Mouse (Mus musculus): Measurements from ENCODE around the gene Hoxa4.

Gene Hoxa4

DNA sequence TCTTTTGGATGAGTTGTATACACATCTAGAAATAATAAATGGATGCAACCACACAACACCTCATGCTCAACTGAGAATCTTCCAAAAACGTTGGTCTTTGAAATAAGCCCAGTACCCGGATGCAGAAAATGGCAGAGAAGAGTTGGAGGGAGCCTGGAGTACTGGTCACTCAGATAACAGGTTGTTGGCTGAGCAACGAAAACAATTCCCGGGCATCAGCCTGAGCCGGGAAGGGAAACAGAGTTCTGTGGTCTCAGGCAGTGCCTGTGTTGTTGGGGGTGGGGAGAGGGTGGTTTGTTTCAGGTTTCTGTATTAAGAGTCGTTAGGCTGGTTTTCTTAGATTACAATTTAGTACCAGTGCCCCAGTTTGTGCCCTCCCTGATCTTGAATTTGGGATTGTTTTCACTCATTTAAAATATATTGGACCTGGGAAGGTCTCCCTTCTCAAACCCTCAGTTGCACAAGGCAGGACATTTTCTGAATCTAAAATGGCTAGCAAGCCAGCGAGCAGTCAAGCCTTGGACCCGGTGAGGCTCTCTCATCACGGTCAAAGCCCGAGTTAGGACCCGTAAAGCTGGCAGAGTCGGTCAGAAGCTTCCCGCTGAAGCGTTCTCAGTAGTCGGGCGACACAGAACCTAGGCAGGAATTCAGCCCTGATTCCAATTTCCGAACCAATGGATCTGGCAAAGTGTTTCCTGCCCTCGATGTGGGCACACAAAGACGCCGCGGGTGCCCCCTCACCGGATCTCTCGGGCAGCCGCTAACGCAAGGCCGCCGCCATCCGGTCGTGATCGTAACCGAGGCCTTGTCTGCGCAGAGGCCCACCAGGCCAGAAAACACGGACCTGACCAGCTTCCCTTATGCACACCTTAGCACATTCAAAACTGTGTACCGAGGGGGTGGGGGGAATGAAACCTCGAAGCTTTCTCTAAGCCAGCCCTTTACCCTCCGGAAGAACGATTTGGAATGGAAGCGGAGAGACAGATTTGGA lies 37.2 kb upstream of the Hoxa4 start:
- no peak for DNase-seq (ENCODE audit: low spot score)

DNA sequence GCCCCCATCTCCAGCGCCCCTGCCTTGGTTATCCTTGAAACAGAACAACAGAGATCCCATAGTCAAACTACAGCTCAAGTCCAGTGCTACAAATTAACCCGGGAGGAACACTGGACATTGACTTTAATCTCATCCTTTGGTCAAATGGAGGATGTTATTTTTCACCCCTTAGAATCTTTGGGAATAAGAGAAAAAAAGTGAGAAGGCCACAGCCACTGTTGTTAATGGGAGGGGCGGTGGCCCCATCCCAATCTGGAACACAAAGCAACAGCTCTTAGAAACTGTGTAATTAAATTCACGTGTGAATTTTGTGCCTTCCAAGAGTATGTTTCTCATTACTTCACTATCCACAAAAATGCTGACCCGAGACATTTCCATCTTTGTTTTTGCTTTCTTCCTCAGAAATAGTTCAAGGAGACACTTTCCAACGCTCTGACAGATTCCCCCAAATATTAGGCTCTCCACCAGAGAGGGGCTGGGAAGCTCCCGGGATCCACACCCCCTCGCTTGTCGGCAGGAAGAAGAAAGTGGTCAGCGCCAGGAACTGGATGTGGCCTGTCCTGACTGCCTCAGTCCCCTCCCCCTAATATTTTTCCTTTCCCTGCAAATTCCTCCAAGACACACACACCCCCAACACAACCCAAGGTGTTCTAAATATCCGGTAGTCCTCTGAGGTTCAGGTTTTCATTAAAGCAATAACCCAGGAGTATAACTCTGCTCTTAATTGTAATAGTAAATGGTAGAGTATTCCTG lies 36.1 kb upstream of the Hoxa4 start:
- DNase-seq (ENCODE audit: low spot score) = no peak

DNA sequence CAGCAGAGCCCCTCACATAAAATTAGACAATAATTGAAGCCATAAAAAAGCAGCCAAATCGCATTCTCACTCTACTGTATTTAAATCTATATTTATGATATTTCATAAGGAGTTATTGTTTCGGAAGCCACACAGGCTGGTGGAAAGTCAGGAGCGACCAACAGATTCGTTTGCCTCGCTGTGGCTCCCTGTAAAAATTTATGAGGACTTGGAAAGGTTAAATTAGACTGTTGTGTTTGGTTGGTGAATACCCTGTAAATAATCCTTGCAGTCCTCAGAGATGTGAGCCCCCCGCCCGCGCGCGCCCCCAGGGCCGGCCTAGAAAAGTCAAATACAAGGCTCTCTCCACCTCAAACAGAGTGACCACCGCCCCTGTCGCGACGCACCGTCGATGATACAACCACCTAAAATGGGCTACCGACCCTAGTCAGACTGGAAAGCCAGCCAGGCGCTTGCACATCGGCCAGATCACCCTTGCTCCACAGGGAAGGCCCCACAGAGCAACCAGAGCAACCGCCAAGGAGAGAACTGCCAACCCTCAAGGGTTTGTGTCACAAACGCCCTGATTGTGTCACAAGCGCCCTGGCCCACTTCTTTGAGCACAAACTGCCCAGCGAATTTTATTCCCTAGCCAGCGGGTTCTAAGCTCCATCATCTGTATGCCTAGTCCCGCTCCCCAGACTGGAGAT lies 35.2 kb upstream of the Hoxa4 start:
- DNase-seq (ENCODE audit: low spot score) = no peak

- no peak for DNase-seq (ENCODE audit: low spot score)
Measured at GRCm38 (mm10) chr6:52225612-52226568, 34.3 kb upstream of the Hoxa4 start.

DNA sequence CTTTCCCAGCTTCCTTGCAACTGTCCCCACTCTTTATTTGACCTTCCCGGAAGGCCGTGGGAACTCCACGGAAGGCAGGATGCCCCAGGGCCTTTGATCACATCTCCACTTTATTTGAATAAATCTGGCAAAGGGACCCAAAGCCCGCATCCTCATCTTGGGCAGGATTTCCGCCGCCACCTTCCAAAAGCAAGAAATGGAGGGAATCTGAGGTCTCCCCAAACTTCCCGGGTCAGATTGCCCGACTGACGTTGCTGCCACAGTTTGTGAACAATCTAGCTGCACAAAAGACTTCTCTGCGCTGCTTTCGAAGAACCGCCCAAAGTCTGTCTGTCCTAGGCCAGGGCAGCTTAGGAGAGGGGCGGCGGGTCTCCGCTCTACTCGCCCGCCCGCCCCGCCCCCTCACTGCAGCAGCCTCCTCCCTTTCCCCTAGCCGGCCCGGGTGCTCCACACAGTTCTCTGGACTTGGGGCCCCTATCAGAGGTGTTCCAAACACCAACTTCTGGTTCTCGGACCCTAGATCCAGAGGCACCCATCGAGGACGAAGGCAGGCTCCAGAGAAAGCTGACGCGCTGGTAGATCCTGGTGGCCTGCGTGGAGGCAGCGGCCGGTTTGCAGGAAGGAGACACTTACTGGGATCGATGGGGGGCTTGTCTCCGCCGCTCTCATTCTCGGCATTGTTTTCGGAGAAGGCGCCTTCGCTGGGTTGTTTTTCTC lies 33.5 kb upstream of the Hoxa4 start:
- no peak for DNase-seq (ENCODE audit: low spot score)

DNA sequence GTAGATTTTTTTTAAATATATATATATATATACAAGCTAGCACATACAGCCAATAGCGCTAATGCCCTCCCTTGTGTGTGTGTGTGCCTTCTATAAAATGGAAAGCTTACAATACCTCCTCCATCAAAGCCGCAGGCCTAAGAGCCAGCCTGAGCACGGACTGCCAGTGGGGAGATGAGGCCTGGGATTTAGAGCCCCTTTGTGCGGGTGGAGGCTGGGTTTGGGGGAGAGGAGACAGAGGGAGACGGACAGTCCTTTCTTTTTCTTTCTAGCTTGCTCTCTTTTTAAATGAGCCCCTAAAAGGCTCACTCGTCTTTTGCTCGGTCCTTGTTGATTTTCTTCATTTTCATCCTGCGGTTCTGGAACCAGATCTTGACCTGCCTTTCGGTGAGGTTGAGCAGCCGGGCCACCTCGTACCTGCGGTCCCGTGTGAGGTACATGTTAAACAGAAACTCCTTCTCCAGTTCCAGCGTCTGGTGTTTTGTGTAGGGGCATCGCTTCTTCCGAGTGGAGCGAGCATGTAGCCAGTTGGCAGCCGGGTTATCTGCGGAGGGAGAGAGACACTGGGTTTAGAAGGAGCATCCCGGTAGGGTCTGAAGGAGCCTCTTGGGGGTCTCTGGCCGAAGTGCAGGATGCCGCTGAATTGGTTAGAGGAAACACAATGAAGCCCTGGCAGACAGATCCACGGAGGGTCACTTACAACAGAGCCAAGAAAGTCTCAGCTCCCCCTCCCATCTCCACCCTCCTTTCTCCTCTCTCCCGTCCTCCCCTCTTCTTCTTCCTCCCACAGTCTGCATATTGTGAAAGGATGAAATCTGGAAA lies 32.6 kb upstream of the Hoxa4 start:
- DNase-seq (ENCODE audit: low spot score) = no peak

DNA sequence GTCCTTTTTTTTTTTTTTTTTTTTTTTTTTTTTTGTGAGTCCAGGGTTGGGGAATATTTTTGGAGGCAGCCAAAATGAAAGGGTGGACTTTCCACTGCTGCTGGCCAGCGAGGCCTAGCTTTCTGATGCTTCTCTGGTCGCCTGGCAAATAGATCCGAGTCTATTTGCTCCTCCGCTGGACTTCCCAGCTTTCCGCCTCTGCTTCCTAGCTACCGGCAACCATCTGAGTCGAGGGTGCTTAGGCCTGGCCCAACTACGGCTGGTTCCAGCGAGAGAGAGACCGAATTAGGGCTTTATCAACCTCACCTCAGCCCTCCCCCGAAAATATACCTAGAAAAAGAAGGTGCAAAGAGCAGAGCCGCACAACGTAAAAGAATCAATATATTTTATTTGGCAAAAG lies 31.2 kb upstream of the Hoxa4 start:
- no peak for DNase-seq (ENCODE audit: low spot score)

DNA sequence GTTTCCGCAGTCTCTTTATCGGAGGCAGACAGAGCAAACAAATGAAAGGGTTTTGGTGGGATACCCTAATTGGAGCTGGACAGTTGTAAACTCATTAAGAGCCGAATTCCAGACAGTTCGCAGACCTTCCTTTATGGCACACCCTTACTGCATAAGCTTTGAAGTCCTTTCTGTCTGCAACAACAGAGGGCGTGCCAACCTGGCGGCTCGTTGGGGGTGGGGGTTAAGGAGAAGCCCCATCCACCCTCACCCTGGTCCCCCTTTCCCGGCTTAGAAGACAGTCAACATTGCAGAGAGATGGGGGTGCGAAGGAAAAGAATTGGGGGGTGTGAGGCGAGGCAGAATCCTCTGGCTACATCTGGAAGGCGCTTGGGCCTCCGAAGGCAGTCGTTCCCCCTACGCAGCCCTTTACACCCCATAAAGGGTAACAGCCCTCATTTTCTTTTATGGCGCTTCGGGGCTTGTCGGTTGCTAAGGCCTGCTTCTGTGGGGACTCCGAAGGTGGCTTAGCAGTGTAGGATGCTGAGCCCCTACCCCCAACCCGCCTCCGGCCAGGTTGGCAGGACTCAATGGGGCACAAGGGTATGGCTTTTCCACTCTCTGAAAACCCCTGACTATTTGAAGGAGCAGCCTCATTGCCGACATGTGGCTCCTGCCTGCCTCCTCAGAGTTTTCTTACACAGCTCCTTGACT lies 30.6 kb upstream of the Hoxa4 start:
- no peak for DNase-seq (ENCODE audit: low spot score)

- peak; percentile 63 for DNase-seq (ENCODE audit: low spot score)
Measured at GRCm38 (mm10) chr6:52221337-52221992, 29.9 kb upstream of the Hoxa4 start, which contains the start of gene Hoxa7. Gene Hoxa7 (minus strand): TSS chr6:52221854.

- no peak for DNase-seq (ENCODE audit: low spot score)
Measured at GRCm38 (mm10) chr6:52220865-52221310, 29.3 kb upstream of the Hoxa4 start.

DNA sequence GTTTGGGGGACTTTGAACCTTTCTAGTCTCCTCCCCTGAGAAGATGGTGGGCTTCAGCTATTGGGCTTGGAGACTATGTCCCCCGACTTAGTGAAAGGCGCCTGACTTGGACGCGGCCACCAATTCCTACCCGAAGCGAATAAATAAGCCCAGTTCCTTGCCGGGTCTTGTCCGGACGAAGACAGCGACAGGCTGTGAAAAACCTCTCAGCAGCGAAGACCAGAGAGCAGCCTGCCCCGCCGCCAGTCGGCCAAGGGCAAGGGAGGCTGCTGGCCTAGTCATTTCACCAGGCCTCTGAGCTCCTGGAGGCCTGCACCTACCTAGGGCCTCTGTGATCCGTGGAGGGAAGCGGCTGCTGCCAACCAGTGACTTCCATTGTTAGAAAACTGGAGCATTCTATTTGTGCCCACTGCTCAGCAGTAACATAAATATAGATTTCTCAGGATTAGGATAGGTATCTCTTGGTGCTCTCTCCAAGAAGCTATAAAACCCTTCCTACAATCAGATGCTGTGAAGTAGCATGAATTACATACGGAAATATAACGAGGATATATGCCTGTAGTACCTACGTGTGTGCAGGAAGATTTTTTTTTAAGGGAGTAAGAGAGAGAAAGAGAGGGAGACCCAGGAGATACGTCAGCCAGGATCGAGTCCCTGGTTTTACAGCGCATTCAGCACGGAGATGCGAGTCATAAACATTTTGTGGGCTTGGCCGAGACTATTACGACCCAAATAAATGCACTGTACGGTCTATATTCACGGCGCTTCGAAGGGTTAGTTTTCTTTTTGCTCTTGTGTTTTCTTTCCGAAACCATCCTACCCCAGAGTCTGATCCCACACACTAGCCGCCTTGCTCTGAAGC lies 28.7 kb upstream of the Hoxa4 start:
- no peak for DNase-seq (ENCODE audit: low spot score)

DNA sequence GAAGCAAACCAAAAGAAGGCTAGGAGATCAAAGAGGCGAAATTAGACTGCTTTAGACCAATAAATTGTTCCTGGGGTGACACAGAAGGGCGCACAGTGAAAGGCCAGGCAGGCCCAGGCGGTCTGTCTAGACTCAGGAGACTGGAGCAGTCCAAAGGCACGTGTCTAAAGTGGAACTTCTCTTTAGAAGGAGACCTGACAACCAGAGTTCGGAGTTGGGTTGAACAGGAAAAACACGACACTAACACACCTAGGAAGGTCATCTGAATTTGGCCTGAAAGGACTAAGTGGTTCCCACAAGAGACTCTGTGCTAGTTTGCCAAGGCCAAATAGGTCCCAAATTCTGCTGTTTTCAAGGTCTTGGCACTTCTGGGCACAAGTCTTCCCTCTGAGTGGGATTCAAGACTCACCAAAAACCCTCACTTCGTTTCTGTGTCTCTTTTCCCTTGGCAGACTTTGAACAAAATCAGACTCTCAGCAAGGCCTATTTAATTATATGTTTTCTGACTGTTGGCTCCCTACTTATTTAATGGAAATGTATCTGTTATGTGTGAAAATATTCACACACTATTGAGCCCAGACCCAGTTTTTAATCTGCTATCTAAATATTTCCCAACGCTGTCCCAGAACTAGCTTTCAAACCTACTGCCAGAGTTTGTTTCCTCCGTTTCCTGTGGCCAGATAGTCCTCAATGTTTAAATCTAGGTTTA lies 27.8 kb upstream of the Hoxa4 start:
- no peak for DNase-seq (ENCODE audit: low spot score)

GRCm38 (mm10) chr6:52218643-52219215 lies 27.2 kb upstream of the Hoxa4 start:
- no peak for DNase-seq (ENCODE audit: low spot score)

DNA sequence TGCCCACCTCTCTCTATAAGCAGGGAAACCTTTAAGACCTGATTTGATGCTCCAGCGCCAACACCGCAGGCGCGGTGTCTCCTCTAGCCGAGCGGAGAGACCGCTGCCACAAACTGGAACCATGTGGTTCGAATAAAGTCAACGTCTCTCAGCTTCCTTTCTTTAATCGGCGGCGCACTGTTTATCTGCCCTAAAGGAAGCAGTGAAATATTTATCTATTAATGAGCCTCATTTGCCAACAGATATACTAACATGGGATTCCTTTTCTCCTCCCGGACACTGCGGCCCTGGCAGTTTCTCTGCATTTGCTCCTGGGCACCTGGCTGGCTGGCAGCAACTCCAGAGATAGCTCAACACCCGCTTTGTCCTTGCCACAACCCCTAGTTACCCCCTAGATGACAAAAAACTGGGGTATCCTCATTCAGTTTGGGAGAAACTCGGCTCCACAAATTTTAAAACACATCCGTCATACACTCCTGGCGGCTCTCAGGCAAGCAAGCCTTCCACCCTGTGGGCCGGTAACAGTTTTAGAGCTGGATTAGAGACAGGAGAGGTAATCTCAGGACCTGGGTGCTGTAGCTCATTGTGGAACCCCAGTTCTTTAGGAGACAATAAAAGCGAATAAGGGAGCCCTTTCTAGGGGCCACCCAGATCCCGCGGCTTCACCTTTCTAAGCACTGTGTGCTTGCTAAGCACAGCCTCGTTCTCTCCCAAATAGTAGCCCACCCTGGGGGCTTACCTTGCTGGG lies 26.5 kb upstream of the Hoxa4 start:
- no peak for DNase-seq (ENCODE audit: low spot score)

DNA sequence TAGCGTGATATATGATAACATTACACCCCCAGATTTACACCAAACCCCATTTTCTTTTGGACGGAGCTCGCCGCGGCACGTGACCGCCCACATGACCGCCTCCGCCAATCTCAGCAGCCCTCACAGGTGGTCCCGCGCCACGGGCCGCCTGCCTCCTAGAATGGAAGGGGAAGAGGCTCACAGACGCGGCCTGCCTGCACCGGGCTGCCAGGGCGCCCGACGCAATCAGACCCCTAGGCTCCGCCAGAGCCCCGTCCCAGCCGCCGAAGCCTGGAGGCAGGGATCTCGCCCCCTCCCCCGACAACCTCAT lies 25.9 kb upstream of the Hoxa4 start:
- no peak for DNase-seq (ENCODE audit: low spot score)
